Mouse (Mus musculus): ENCODE measurements at regions not wholly inside any gene's neighbourhood (a gene's known extent, or its start where the extent isn't known, plus 50 kb on each side); places are given as distances from the start of the nearest gene placed in this dataset.

- DNase-seq, result no peak
These were observed 55.5 kb downstream of the Gm5294 start for GRCm38 (mm10) chr5:138875180-138876076.

- no peak for DNase-seq
These were observed 61.9 kb downstream of the Gm5294 start for GRCm38 (mm10) chr5:138881649-138882226.

- no peak for DNase-seq
These were observed 63.7 kb downstream of the Gm5294 start for GRCm38 (mm10) chr5:138883573-138883972.

- DNase-seq, result no peak
These were observed 66.0 kb downstream of the Gm5294 start for GRCm38 (mm10) chr5:138885905-138886304.

GRCm38 (mm10) chr5:138888749-138889148 lies 68.9 kb downstream of the Gm5294 start:
- no peak for DNase-seq

- no peak for DNase-seq
These were observed 69.9 kb downstream of the Gm5294 start for GRCm38 (mm10) chr5:138889760-138890159.

- no peak for DNase-seq
These were observed 74.6 kb downstream of the Gm5294 start for GRCm38 (mm10) chr5:138894496-138894895.

- DNase-seq, result no peak
These were observed 77.4 kb downstream of the Gm5294 start for GRCm38 (mm10) chr5:138897255-138897654.

GRCm38 (mm10) chr5:138898440-138898839 lies 78.6 kb downstream of the Gm5294 start:
- peak; percentile 50 for DNase-seq

GRCm38 (mm10) chr5:138900952-138901599 lies 81.2 kb downstream of the Gm5294 start:
- no peak for DNase-seq

- no peak for DNase-seq
These were observed 82.4 kb downstream of the Gm5294 start for GRCm38 (mm10) chr5:138902316-138902715.

- peak; percentile 52 for DNase-seq
These were observed 85.1 kb downstream of the Pdgfa start for GRCm38 (mm10) chr5:138911769-138912710.

- no peak for DNase-seq
These were observed 84.5 kb downstream of the Pdgfa start for GRCm38 (mm10) chr5:138912711-138913105.

GRCm38 (mm10) chr5:138915068-138915467 lies 82.1 kb downstream of the Pdgfa start:
- no peak for DNase-seq

GRCm38 (mm10) chr5:138915496-138915895 lies 81.7 kb downstream of the Pdgfa start:
- DNase-seq, result no peak

- no peak for DNase-seq
These were observed 76.9 kb downstream of the Pdgfa start for GRCm38 (mm10) chr5:138920156-138920845.

- DNase-seq, result no peak
These were observed 75.1 kb downstream of the Pdgfa start for GRCm38 (mm10) chr5:138922116-138922515.

All from retina, postnatal 1 day (tissue).